Mouse (Mus musculus): ENCODE results near the gene Cd5. TPM values are rescaled to one million over a fixed set of nuclear protein-coding genes. Genes with fewer than 3 reads are reported as not detected.
A peak's percentile ranks its signal among the peaks of the same experiment; 100 is the strongest.

Gene Cd5
- polyA plus RNA-seq, 1 experiment from 2014 or later = 0.25 TPM

- Histone ChIP-seq H3K9me3 (no peaks in the 10 kb centered on the region), H3K4me1 (replicated peaks) (peaks cover 26% of the 10 kb centered on the region), H3K4me3 (no peak overlapping the region), H3K27me3 (no peaks in the 10 kb centered on the region), H3K9ac (no peak overlapping the region), H3K27ac (replicated peaks) (no peak overlapping the region; the same call in 1 of the 2 replicates), H3K4me2 (no peak overlapping the region), H3K36me3 (no peaks in the 10 kb centered on the region)
- ATAC-seq (ENCODE audit: low FRiP score, low read depth) = no peak
- WGBS = 30% methylated on average over 3 of the region's 3 CpGs
Measured at GRCm38 (mm10) chr19:10720524-10720923, 18.3 kb downstream of the Cd5 start.

- Histone ChIP-seq H3K4me2 (no peak overlapping the region), H3K9ac (no peak overlapping the region), H3K9me3 (no peaks in the 10 kb centered on the region), H3K27me3 (no peaks in the 10 kb centered on the region), H3K4me1 (replicated peaks) (peaks cover 30% of the 10 kb centered on the region), H3K4me3 (no peak overlapping the region), H3K27ac (replicated peaks) (no peak overlapping the region), H3K36me3 (no peaks in the 10 kb centered on the region)
- ATAC-seq (ENCODE audit: low FRiP score, low read depth) = no peak
- WGBS = 32% methylated on average over 2 of the region's 2 CpGs
Measured at GRCm38 (mm10) chr19:10719751-10720150, 19.1 kb downstream of the Cd5 start.

GRCm38 (mm10) chr19:10718251-10718775 is 20.5 kb downstream of the Cd5 start:
- Histone ChIP-seq H3K4me3 (no peak overlapping the region), H3K27me3 (no peaks in the 10 kb centered on the region), H3K9me3 (no peaks in the 10 kb centered on the region), H3K9ac (no peak overlapping the region), H3K4me2 (no peak overlapping the region), H3K36me3 (peaks cover 4% of the 10 kb centered on the region), H3K27ac (replicated peaks) (no peak overlapping the region), H3K4me1 (replicated peaks) (peaks cover 25% of the 10 kb centered on the region)
- WGBS = 71% methylated on average over 7 of the region's 7 CpGs
- no peak for ATAC-seq (ENCODE audit: low FRiP score, low read depth)

GRCm38 (mm10) chr19:10715476-10715875 is 23.3 kb downstream of the Cd5 start:
- Histone ChIP-seq H3K27ac (replicated peaks) (peak overlapping the region; percentile 43; the same call in 1 of the 2 replicates), H3K27me3 (no peaks in the 10 kb centered on the region), H3K4me1 (replicated peaks) (peaks cover 21% of the 10 kb centered on the region), H3K4me3 (no peak overlapping the region), H3K9ac (no peak overlapping the region), H3K9me3 (no peaks in the 10 kb centered on the region), H3K4me2 (no peak overlapping the region), H3K36me3 (peaks cover 23% of the 10 kb centered on the region)
- 84% methylated on average over 6 of the region's 6 CpGs for WGBS
- ATAC-seq (ENCODE audit: low FRiP score, low read depth) = no peak

GRCm38 (mm10) chr19:10714682-10715475 is 23.9 kb downstream of the Cd5 start:
- 0 out of 2 replicates have a peak, but pooled peaks have one; percentile 55 for ATAC-seq (ENCODE audit: low FRiP score, low read depth)

GRCm38 (mm10) chr19:10714168-10714567 is 24.6 kb downstream of the Cd5 start:
- H3K9me3 ChIP-seq = no peaks in the 10 kb centered on the region
- no peak for ATAC-seq (ENCODE audit: low FRiP score, low read depth)
- H3K4me3 ChIP-seq = no peak overlapping the region
- peaks cover 23% of the 10 kb centered on the region for H3K36me3 ChIP-seq
- H3K27me3 ChIP-seq = no peaks in the 10 kb centered on the region
- H3K4me1 ChIP-seq (replicated peaks) = peaks cover 21% of the 10 kb centered on the region
- no peak overlapping the region for H3K9ac ChIP-seq
- peak overlapping the region; percentile 56; the same call in 1 of the 2 replicates for H3K27ac ChIP-seq (replicated peaks)
- H3K4me2 ChIP-seq = no peak overlapping the region
- WGBS = 80% methylated on average over 6 of the region's 6 CpGs

More at GRCm38 (mm10) chr19:10714682-10715475, 23.9 kb downstream of the Cd5 start:
- Histone ChIP-seq H3K27me3 (no peaks in the 10 kb centered on the region), H3K9ac (no peak overlapping the region), H3K9me3 (no peaks in the 10 kb centered on the region), H3K4me3 (no peak overlapping the region), H3K4me1 (replicated peaks) (peaks cover 20% of the 10 kb centered on the region), H3K4me2 (no peak overlapping the region), H3K36me3 (peaks cover 23% of the 10 kb centered on the region), H3K27ac (replicated peaks) (peak overlapping the region; percentile 56; the same call in 1 of the 2 replicates)
- 37% methylated on average over 4 of the region's 4 CpGs for WGBS

GRCm38 (mm10) chr19:10713551-10713950 is 25.3 kb downstream of the Cd5 start:
- Histone ChIP-seq H3K4me2 (no peak overlapping the region), H3K4me3 (no peak overlapping the region), H3K9me3 (no peaks in the 10 kb centered on the region), H3K27ac (replicated peaks) (no peak overlapping the region), H3K36me3 (peaks cover 23% of the 10 kb centered on the region), H3K9ac (no peak overlapping the region), H3K4me1 (replicated peaks) (peaks cover 28% of the 10 kb centered on the region), H3K27me3 (no peaks in the 10 kb centered on the region)
- WGBS = 89% methylated on average over 10 of the region's 10 CpGs
- ATAC-seq (ENCODE audit: low FRiP score, low read depth) = no peak

- no peak for ATAC-seq (ENCODE audit: low FRiP score, low read depth)
- no peak overlapping the region for H3K9ac ChIP-seq
- peaks cover 23% of the 10 kb centered on the region for H3K36me3 ChIP-seq
- H3K9me3 ChIP-seq = no peaks in the 10 kb centered on the region
- no peak overlapping the region for H3K27ac ChIP-seq (replicated peaks)
- no peak overlapping the region for H3K4me2 ChIP-seq
- 93% methylated on average over 12 of the region's 12 CpGs for WGBS
- H3K27me3 ChIP-seq = no peaks in the 10 kb centered on the region
- H3K4me3 ChIP-seq = no peak overlapping the region
- peaks cover 29% of the 10 kb centered on the region for H3K4me1 ChIP-seq (replicated peaks)
Measured at GRCm38 (mm10) chr19:10712646-10713045, 26.2 kb downstream of the Cd5 start.

GRCm38 (mm10) chr19:10712194-10712593 is 26.6 kb downstream of the Cd5 start:
- peaks cover 27% of the 10 kb centered on the region for H3K36me3 ChIP-seq
- no peak for ATAC-seq (ENCODE audit: low FRiP score, low read depth)
- H3K9me3 ChIP-seq = no peaks in the 10 kb centered on the region
- H3K4me3 ChIP-seq = no peak overlapping the region
- peaks cover 29% of the 10 kb centered on the region for H3K4me1 ChIP-seq (replicated peaks)
- H3K27me3 ChIP-seq = no peaks in the 10 kb centered on the region
- no peak overlapping the region for H3K9ac ChIP-seq
- no peak overlapping the region for H3K4me2 ChIP-seq
- no peak overlapping the region for H3K27ac ChIP-seq (replicated peaks)
- WGBS = 90% methylated on average over 7 of the region's 7 CpGs

GRCm38 (mm10) chr19:10710751-10711150 is 28.1 kb downstream of the Cd5 start:
- Histone ChIP-seq H3K27ac (replicated peaks) (peak overlapping the region; percentile 52; the same call in 1 of the 2 replicates), H3K9me3 (no peaks in the 10 kb centered on the region), H3K4me3 (no peak overlapping the region), H3K4me1 (replicated peaks) (peaks cover 29% of the 10 kb centered on the region), H3K9ac (no peak overlapping the region), H3K4me2 (no peak overlapping the region), H3K27me3 (no peaks in the 10 kb centered on the region), H3K36me3 (peaks cover 28% of the 10 kb centered on the region)
- 90% methylated on average over 4 of the region's 4 CpGs for WGBS
- ATAC-seq (ENCODE audit: low FRiP score, low read depth) = no peak

GRCm38 (mm10) chr19:10710088-10710511 is 28.7 kb downstream of the Cd5 start:
- peak; percentile 24 for ATAC-seq (ENCODE audit: low FRiP score, low read depth)
- H3K27me3 ChIP-seq = no peaks in the 10 kb centered on the region
- H3K4me3 ChIP-seq = no peak overlapping the region
- no peak overlapping the region for H3K4me2 ChIP-seq
- 50% methylated on average over 9 of the region's 9 CpGs for WGBS
- peaks cover 28% of the 10 kb centered on the region for H3K36me3 ChIP-seq
- H3K4me1 ChIP-seq (replicated peaks) = peaks cover 27% of the 10 kb centered on the region
- H3K9me3 ChIP-seq = no peaks in the 10 kb centered on the region
- peak overlapping the region; percentile 81 for H3K27ac ChIP-seq (replicated peaks)
- H3K9ac ChIP-seq = no peak overlapping the region

- H3K9ac ChIP-seq = 0 out of 2 replicates have a peak overlapping the region, but pooled peaks have one; percentile 23
Measured at GRCm38 (mm10) chr19:10709360-10710087, 29.3 kb downstream of the Cd5 start.

More at GRCm38 (mm10) chr19:10709360-10710087, 29.3 kb downstream of the Cd5 start:
- Histone ChIP-seq H3K4me2 (no peak overlapping the region), H3K4me3 (no peak overlapping the region), H3K36me3 (peaks cover 28% of the 10 kb centered on the region), H3K27me3 (no peaks in the 10 kb centered on the region), H3K9me3 (no peaks in the 10 kb centered on the region), H3K4me1 (replicated peaks) (peaks cover 25% of the 10 kb centered on the region), H3K27ac (replicated peaks) (peak overlapping the region; percentile 81)
- 11% methylated on average over 8 of the region's 8 CpGs for WGBS
- ATAC-seq (ENCODE audit: low FRiP score, low read depth) = peak; percentile 84

Data from hindbrain, embryonic 15.5 days (tissue).